Mouse (Mus musculus): ENCODE measurements around the gene Olfr288. TPM values are rescaled to one million over a fixed set of nuclear protein-coding genes. Genes with fewer than 3 reads are reported as not detected.

Olfr288 gene
- total and polyA plus RNA-seq, 3 experiments, result not detected

Other genes starting within 250 kb of the Olfr288 start
- gene Tmem106c, start 231.3 kb downstream of the Olfr288 start, total RNA-seq (2021), result 10 to 100 TPM; 51.5 to 54.2 TPM
- 44.4 and 45.4 TPM in 2 replicates for gene Tmem106c, start 231.3 kb downstream of the Olfr288 start, polyA plus RNA-seq (2012; rRNA removed)
- gene Col2a1, start 190.8 kb downstream of the Olfr288 start, total RNA-seq (2021), result not detected
- gene Col2a1, start 190.8 kb downstream of the Olfr288 start, polyA plus RNA-seq (2012; rRNA removed), result 0.03 TPM in 2 replicates
- gene Pfkm, start 103.0 kb downstream of the Olfr288 start, total RNA-seq (2021), result 10 to 100 TPM; 46.1 to 73.6 TPM
- 30.0 and 33.5 TPM in 2 replicates for gene Pfkm, start 103.0 kb downstream of the Olfr288 start, polyA plus RNA-seq (2012; rRNA removed)
- gene Senp1, start 101.8 kb downstream of the Olfr288 start, total RNA-seq (2021), result 10 to 100 TPM; 15.7 to 16.5 TPM
- gene Senp1, start 101.8 kb downstream of the Olfr288 start, polyA plus RNA-seq (2012; rRNA removed), result 4.1 and 5.1 TPM in 2 replicates
- gene Asb8, start 29.9 kb downstream of the Olfr288 start, total RNA-seq (2021), result 10 to 100 TPM; 37.3 to 43.0 TPM
- 25.3 and 28.5 TPM in 2 replicates for gene Asb8, start 29.9 kb downstream of the Olfr288 start, polyA plus RNA-seq (2012; rRNA removed)
- gene Ccdc184, start 28.4 kb downstream of the Olfr288 start, total RNA-seq (2021), result under 1 TPM; 0.75 to 0.90 TPM
- 1.0 and 1.5 TPM in 2 replicates for gene Ccdc184, start 28.4 kb downstream of the Olfr288 start, polyA plus RNA-seq (2012; rRNA removed)
- not detected for gene Gm44579, start 25.4 kb upstream of the Olfr288 start, total RNA-seq (2021)
- not detected in 2 replicates for gene Gm44579, start 25.4 kb upstream of the Olfr288 start, polyA plus RNA-seq (2012; rRNA removed)
- gene Olfr287, start 25.5 kb upstream of the Olfr288 start, total RNA-seq (2021), result not detected
- gene Olfr287, start 25.5 kb upstream of the Olfr288 start, polyA plus RNA-seq (2012; rRNA removed), result not detected in 2 replicates
- gene Olfr286, start 38.9 kb upstream of the Olfr288 start, total RNA-seq (2021), result not detected
- gene Olfr286, start 38.9 kb upstream of the Olfr288 start, polyA plus RNA-seq (2012; rRNA removed), result not detected in 2 replicates
- gene H1fnt, start 61.8 kb upstream of the Olfr288 start, total RNA-seq (2021), result not detected
- not detected in 2 replicates for gene H1fnt, start 61.8 kb upstream of the Olfr288 start, polyA plus RNA-seq (2012; rRNA removed)
- gene Zfp641, start 100.6 kb upstream of the Olfr288 start, total RNA-seq (2021), result 1 to 10 TPM; 3.2 to 3.8 TPM
- 2.3 and 2.5 TPM in 2 replicates for gene Zfp641, start 100.6 kb upstream of the Olfr288 start, polyA plus RNA-seq (2012; rRNA removed)
- not detected for gene Olfr285, start 121.8 kb upstream of the Olfr288 start, total RNA-seq (2021)
- not detected in 2 replicates for gene Olfr285, start 121.8 kb upstream of the Olfr288 start, polyA plus RNA-seq (2012; rRNA removed)
- gene Olfr284, start 145.4 kb upstream of the Olfr288 start, total RNA-seq (2021), result not detected
- gene Olfr284, start 145.4 kb upstream of the Olfr288 start, polyA plus RNA-seq (2012; rRNA removed), result not detected in 2 replicates
- gene Olfr283, start 185.4 kb upstream of the Olfr288 start, total RNA-seq (2021), result not detected
- gene Olfr283, start 185.4 kb upstream of the Olfr288 start, polyA plus RNA-seq (2012; rRNA removed), result not detected in 2 replicates
- not detected for gene Olfr282, start 235.7 kb upstream of the Olfr288 start, total RNA-seq (2021)
- gene Olfr282, start 235.7 kb upstream of the Olfr288 start, polyA plus RNA-seq (2012; rRNA removed), result not detected in 2 replicates

Data from adrenal gland, adult 2 months (tissue).